Mouse (Mus musculus): ENCODE measurements around the gene Cdca7. TPM values are rescaled to one million over a fixed set of nuclear protein-coding genes. Genes with fewer than 3 reads are reported as not detected.
A peak's percentile ranks its signal among the peaks of the same experiment; 100 is the strongest.

The Cdca7 gene
- polyA plus RNA-seq, 1 experiment from 2014 or later = 73.6 TPM

GRCm38 (mm10) chr2:72471415-72472070 is 4.4 kb upstream of the Cdca7 start:
- H3K4me3 ChIP-seq (replicated peaks; ENCODE audit: low read depth, low read length) = no peak overlapping the region
- no peak overlapping the region for H3K9ac ChIP-seq (ENCODE audit: low read depth, low read length)
- H3K27me3 ChIP-seq (ENCODE audit: insufficient read depth, low read length) = no peaks in the 10 kb centered on the region
- 56% methylated on average over 16 of the region's 16 CpGs for WGBS
- TF ChIP-seq CTCF (IDR thresholded peaks at IDR 0.05; ENCODE audit: low read depth) = no peak
- no peak overlapping the region for H3K27ac ChIP-seq
- ATAC-seq (replicated peaks; ENCODE audit: low FRiP score, low read depth) = no peak
- H3K4me1 ChIP-seq (replicated peaks; ENCODE audit: insufficient read depth, low read length) = 0 out of 2 replicates have a peak, but pooled peaks cover 5% of the 10 kb centered on the region
- no peak for DNase-seq (ENCODE audit: low spot score)
- H3K36me3 ChIP-seq (ENCODE audit: insufficient read depth, low read length) = no peaks in the 10 kb centered on the region
- no peaks in the 10 kb centered on the region for H3K9me3 ChIP-seq (replicated peaks; ENCODE audit: low read length)
- no peak overlapping the region for H3K4me2 ChIP-seq (ENCODE audit: low read length)

GRCm38 (mm10) chr2:72474531-72475287 is 1.2 kb upstream of the Cdca7 start:
- WGBS = 35% methylated on average over 7 of the region's 7 CpGs
- DNase-seq (ENCODE audit: low spot score) = peak; percentile 39
- Histone ChIP-seq H3K9ac (ENCODE audit: low read depth, low read length) (no peak overlapping the region), H3K27me3 (ENCODE audit: insufficient read depth, low read length) (no peaks in the 10 kb centered on the region), H3K9me3 (replicated peaks; ENCODE audit: low read length) (no peaks in the 10 kb centered on the region), H3K4me3 (replicated peaks; ENCODE audit: low read depth, low read length) (no peak overlapping the region), H3K4me2 (ENCODE audit: low read length) (peak overlapping the region; percentile 91; the same call in 1 of the 2 replicates), H3K4me1 (replicated peaks; ENCODE audit: insufficient read depth, low read length) (peaks cover 13% of the 10 kb centered on the region; the same call in 1 of the 2 replicates), H3K27ac (no peak overlapping the region), H3K36me3 (ENCODE audit: insufficient read depth, low read length) (no peaks in the 10 kb centered on the region)
- no peak for ATAC-seq (replicated peaks; ENCODE audit: low FRiP score, low read depth)
- TF ChIP-seq CTCF (IDR thresholded peaks at IDR 0.05; ENCODE audit: low read depth) = no peak

- DNase-seq (ENCODE audit: low spot score) (no peak), ATAC-seq (replicated peaks; ENCODE audit: low FRiP score, low read depth) (no peak)
- Histone ChIP-seq H3K27ac (no peak overlapping the region), H3K27me3 (ENCODE audit: insufficient read depth, low read length) (no peaks in the 10 kb centered on the region), H3K4me1 (replicated peaks; ENCODE audit: insufficient read depth, low read length) (peaks cover 13% of the 10 kb centered on the region; the same call in 1 of the 2 replicates), H3K36me3 (ENCODE audit: insufficient read depth, low read length) (0 out of 2 replicates have a peak, but pooled peaks cover 4% of the 10 kb centered on the region), H3K4me2 (ENCODE audit: low read length) (peak overlapping the region; percentile 91), H3K4me3 (replicated peaks; ENCODE audit: low read depth, low read length) (peak overlapping the region; percentile 83), H3K9ac (ENCODE audit: low read depth, low read length) (peak overlapping the region; percentile 79; the same call in 1 of the 2 replicates), H3K9me3 (replicated peaks; ENCODE audit: low read length) (no peaks in the 10 kb centered on the region)
- no peak for TF ChIP-seq CTCF (IDR thresholded peaks at IDR 0.05; ENCODE audit: low read depth)
- under 1% methylated on average over 7 of the region's 7 CpGs for WGBS
Observed at GRCm38 (mm10) chr2:72475423-72475796, 549 bp upstream of the Cdca7 start.

DNA sequence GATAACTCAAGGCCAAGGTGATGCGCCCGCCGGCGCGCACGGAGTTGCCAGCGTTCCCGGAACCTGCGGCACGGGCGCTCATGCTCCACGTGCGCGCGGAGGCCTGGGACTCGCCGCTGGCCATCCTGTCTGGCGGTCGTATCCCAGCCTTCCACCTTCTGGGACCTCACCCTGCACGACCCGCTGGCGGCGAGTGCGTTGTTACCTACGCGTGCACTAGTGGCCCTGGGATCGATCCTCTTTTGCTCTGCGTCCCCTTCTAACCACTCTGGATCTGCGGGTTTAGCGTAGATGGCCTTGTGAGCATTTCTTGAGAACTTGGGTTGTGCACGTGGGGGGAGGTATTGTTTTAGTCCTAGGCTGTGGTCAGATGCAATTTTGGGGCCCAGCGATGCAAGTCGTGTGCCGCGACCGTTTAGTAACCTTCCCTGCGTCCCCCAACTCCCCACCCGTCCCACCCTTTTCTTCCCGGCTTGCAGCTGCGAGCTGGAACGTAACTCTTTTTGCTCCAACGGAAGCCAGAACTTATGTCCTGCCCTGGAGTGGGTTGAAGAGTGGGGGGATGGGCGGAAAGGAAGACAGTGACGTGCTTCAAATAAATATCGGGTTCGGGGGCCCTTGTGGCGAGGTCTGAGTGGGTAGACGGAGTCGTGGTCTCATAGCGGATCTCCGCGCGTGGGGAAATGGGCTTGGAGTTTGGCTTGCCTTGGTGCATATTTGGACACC is 690 bp downstream of the Cdca7 start:
- Histone ChIP-seq H3K27me3 (ENCODE audit: insufficient read depth, low read length) (no peaks in the 10 kb centered on the region), H3K4me3 (replicated peaks; ENCODE audit: low read depth, low read length) (peak overlapping the region; percentile 83), H3K9ac (ENCODE audit: low read depth, low read length) (peak overlapping the region; percentile 79), H3K4me1 (replicated peaks; ENCODE audit: insufficient read depth, low read length) (peaks cover 13% of the 10 kb centered on the region; the same call in 1 of the 2 replicates), H3K4me2 (ENCODE audit: low read length) (peak overlapping the region; percentile 91), H3K27ac (peak overlapping the region; percentile 82), H3K9me3 (replicated peaks; ENCODE audit: low read length) (no peaks in the 10 kb centered on the region), H3K36me3 (ENCODE audit: insufficient read depth, low read length) (0 out of 2 replicates have a peak, but pooled peaks cover 4% of the 10 kb centered on the region)
- WGBS = under 1% methylated on average over 53 of the region's 53 CpGs
- ATAC-seq (replicated peaks; ENCODE audit: low FRiP score, low read depth) (peak; percentile 64), DNase-seq (ENCODE audit: low spot score) (peak; percentile 65)
- no peak for TF ChIP-seq CTCF (IDR thresholded peaks at IDR 0.05; ENCODE audit: low read depth)

- no peak for TF ChIP-seq CTCF (IDR thresholded peaks at IDR 0.05; ENCODE audit: low read depth)
- ATAC-seq (replicated peaks; ENCODE audit: low FRiP score, low read depth) (no peak), DNase-seq (ENCODE audit: low spot score) (peak; percentile 40)
- peak overlapping the region; percentile 83 for H3K4me3 ChIP-seq (replicated peaks; ENCODE audit: low read depth, low read length)
- H3K27ac ChIP-seq = no peak overlapping the region
- H3K4me2 ChIP-seq (ENCODE audit: low read length) = peak overlapping the region; percentile 91
- no peaks in the 10 kb centered on the region for H3K9me3 ChIP-seq (replicated peaks; ENCODE audit: low read length)
- H3K9ac ChIP-seq (ENCODE audit: low read depth, low read length) = peak overlapping the region; percentile 79
- H3K36me3 ChIP-seq (ENCODE audit: insufficient read depth, low read length) = peaks cover 7% of the 10 kb centered on the region; the same call in 1 of the 2 replicates
- 1% methylated on average over 11 of the region's 11 CpGs for WGBS
- H3K27me3 ChIP-seq (ENCODE audit: insufficient read depth, low read length) = no peaks in the 10 kb centered on the region
- H3K4me1 ChIP-seq (replicated peaks; ENCODE audit: insufficient read depth, low read length) = peaks cover 13% of the 10 kb centered on the region; the same call in 1 of the 2 replicates
Observed at GRCm38 (mm10) chr2:72477221-72477620, 1.3 kb downstream of the Cdca7 start.

DNA sequence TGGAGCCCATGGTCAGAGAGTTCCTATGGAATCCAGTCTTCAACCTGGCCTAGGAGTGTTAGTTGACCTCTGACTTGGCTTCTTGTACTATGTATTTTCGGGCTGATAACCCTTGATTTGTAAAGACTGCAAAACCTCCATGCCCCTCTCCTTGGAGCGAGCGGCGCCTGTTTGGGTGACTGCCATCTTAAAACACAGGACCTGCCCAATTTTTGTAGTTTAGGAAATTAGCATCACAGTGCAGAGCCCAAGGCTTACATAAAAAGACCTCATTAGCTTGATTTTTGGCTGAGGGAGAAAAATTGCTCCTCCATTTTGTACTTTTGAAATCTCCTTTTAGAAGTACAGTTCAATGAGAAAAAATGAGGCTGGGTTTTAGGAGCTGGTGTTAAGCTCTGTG is 2.2 kb downstream of the Cdca7 start:
- TF ChIP-seq CTCF (IDR thresholded peaks at IDR 0.05; ENCODE audit: low read depth) = no peak
- WGBS = 84% methylated on average over 4 of the region's 4 CpGs
- Histone ChIP-seq H3K4me2 (ENCODE audit: low read length) (peak overlapping the region; percentile 91; the same call in 1 of the 2 replicates), H3K4me1 (replicated peaks; ENCODE audit: insufficient read depth, low read length) (peaks cover 13% of the 10 kb centered on the region; the same call in 1 of the 2 replicates), H3K27ac (no peak overlapping the region), H3K4me3 (replicated peaks; ENCODE audit: low read depth, low read length) (no peak overlapping the region; the same call in 1 of the 2 replicates), H3K36me3 (ENCODE audit: insufficient read depth, low read length) (peaks cover 11% of the 10 kb centered on the region; the same call in 1 of the 2 replicates), H3K27me3 (ENCODE audit: insufficient read depth, low read length) (no peaks in the 10 kb centered on the region), H3K9me3 (replicated peaks; ENCODE audit: low read length) (no peaks in the 10 kb centered on the region), H3K9ac (ENCODE audit: low read depth, low read length) (no peak overlapping the region)
- DNase-seq (ENCODE audit: low spot score) (no peak), ATAC-seq (replicated peaks; ENCODE audit: low FRiP score, low read depth) (no peak)
